Mouse (Mus musculus) activated CD4-positive, CD25-positive, alpha-beta regulatory T cell, adult 9 weeks (primary cell): ENCODE data around the gene Eif4ebp2. TPM values are rescaled to one million over a fixed set of nuclear protein-coding genes. Genes with fewer than 3 reads are reported as not detected.

Experiments used
- polyA plus RNA-seq: library from polyadenylated mRNA; unstranded; fragments of 100-300 nt; shearing (Covaris generic); gene quantifications from one replicate; pipeline ENCODE4 v1.2.1, GENCODE M21; 2017

Gene Eif4ebp2
- polyA plus RNA-seq: 8.6 TPM

DNA sequence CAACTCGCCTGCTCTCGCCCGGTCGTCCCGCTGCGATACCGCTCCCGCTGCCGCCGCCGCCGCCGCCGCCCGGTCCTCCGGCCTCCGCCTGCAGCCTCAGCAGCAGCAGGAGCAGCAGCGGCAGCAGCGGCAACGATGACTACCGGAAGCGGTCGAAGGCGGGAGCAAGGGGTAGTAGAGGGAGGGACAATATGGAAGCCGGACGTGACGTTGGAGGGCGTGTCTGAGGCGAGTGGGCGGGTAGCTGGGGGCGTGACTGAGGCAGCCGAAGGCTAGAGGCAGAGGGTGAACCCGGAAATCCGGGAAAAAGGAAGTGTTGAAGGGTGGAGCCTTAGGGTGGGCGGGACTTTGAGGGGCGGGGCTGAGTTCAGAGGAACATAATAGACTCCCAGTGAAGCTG is at the start of gene Eif4ebp2:
Gene Eif4ebp2 (minus strand): TSS at position 17 of the 400 bp plus-strand sequence.

DNA sequence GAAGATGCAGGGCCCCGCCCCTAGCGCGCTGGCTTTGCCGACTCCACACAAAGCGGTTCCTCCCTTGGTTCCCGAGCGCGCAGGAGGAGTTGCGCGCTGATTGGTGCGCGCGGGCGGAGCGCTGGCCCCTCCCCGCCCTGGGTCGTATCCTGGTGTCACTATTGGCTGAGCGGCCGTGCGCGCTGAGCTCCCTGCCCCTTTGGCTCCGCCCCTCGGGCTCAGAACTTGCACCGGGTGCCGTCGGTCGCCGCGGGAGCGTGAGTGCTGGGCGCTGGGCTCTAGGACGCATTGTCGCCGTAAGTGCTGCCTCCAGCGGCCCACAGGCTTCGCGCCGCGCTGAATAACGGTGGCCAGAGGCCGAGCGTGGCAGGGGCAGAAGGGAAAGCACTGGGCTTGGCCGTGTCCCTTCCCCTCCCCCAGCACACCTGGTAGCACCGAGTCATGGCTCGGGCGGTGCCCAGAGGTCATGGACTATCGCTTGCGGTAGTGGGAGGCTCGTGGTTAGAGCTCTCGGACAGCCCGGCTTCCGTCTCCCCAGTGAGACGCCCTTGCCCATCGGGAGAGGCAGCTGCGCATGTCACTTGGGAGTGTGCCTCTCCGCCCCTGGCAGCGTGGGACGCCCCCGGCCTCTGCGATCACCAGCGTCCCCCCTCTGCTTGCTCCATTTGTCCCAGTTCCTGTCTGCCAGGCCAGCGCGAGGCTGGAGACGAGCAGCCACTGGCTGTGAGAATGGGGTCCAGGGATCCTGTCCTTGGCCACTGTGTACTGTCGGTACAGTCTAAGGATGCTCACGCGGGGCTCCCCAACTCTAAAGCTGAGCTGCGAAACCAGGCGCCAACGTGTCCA is 23.4 kb upstream of the Eif4ebp2 start, which contains the start of gene Lrrc20:
Gene Lrrc20 (plus strand): TSS at position 208 of the 846 bp plus-strand sequence.

GRCm38 (mm10) chr10:61417672-61418071 is 34.8 kb downstream of the Eif4ebp2 start, which contains the start of gene Nodal:
Gene Nodal (plus strand): TSS chr10:61417972.

DNA sequence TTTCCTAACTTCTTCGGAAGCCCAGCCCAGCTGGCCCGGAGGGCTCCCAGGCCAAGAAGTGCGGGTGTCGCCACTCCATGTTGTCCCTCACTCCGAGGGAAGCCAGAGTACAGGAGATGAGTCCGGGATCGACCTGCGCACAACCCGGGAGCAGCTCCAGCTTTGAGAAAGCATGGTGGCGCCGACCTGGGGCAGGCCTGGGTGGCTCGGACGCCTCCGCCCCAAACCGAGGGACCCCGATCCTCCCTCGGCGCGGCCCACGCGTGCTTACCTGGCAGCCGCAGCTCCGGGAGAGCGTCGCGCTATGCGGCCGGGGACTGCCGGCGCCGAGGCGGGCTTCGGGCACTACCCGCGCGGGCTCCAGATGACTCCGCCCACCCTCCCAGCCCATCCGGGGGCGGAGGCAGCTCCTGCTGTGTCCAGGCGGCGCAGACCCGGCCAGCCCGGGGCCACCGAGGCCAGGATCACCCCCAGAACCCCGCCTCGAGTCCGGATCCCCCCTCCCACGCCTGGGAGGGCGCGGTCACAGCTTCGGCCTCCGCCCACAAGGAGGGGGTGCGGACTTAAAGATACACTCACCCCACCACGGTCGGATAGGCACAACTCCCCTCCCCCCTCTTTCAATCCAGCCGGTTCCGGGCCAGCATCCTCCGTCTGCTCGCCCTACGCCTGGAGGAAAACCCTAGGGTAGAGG is 69.3 kb downstream of the Eif4ebp2 start, which contains the start of gene Pald1:
Gene Pald1 (minus strand): TSS at position 510 of the 694 bp plus-strand sequence.

Other genes starting within 250 kb of the Eif4ebp2 start
- not detected for gene Adamts14, start 179.2 kb downstream of the Eif4ebp2 start, polyA plus RNA-seq
- gene Prf1, start 154.8 kb downstream of the Eif4ebp2 start, polyA plus RNA-seq: 6.1 TPM
- 0.23 TPM for gene Pald1, start 69.1 kb downstream of the Eif4ebp2 start, polyA plus RNA-seq
- gene Nodal, start 34.7 kb downstream of the Eif4ebp2 start, polyA plus RNA-seq: not detected
- 11.0 TPM for gene Lrrc20, start 23.1 kb upstream of the Eif4ebp2 start, polyA plus RNA-seq
- not detected for gene Npffr1, start 142.8 kb upstream of the Eif4ebp2 start, polyA plus RNA-seq
- gene Ppa1, start 195.9 kb upstream of the Eif4ebp2 start, polyA plus RNA-seq: 91.5 TPM
- 159 TPM for gene Sar1a, start 227.6 kb upstream of the Eif4ebp2 start, polyA plus RNA-seq
- 2.1 TPM for gene Tysnd1, start 242.9 kb upstream of the Eif4ebp2 start, polyA plus RNA-seq